Mouse (Mus musculus) lung, embryonic 14.5 days (tissue): Measurements from ENCODE around the gene Tmem33. TPM values are rescaled to one million over a fixed set of nuclear protein-coding genes. Genes with fewer than 3 reads are reported as not detected.
A peak's percentile ranks its signal among the peaks of the same experiment; 100 is the strongest.

ENCODE experiments used
- ATAC-seq: fragments of 200-750 bp; cut with Nextera tagmentation; 2 replicates; pipeline ENCODE4 v1.8.0; 2017; ENCODE audit warnings: mild to moderate bottlenecking, moderate TSS enrichment, moderate library complexity; ENCODE audit not compliant: insufficient read depth
- DNase-seq: peaks from one replicate; pipeline ENCODE4 v3.0.0-alpha.2; 2015
- H3K27ac ChIP-seq: fragments of 300-500 bp; sonication (generic); 2 replicates; pipeline ENCODE4 v1.5.1; 2014; ENCODE audit warnings: low read depth, mild to moderate bottlenecking, moderate library complexity
- H3K27me3 ChIP-seq: fragments of 300-500 bp; sonication (generic); 2 replicates; pipeline ENCODE4 v1.6.1; 2014; ENCODE audit warnings: low read length, control low read depth; ENCODE audit not compliant: insufficient read depth
- H3K36me3 ChIP-seq: fragments of 300-500 bp; sonication (generic); 2 replicates; pipeline ENCODE4 v1.6.1; 2014; ENCODE audit warnings: control low read depth; ENCODE audit not compliant: insufficient read depth
- H3K4me1 ChIP-seq: fragments of 300-500 bp; sonication (generic); 2 replicates; pipeline ENCODE4 v1.6.1; 2014; ENCODE audit warnings: antibody characterized with exemption, control low read depth; ENCODE audit not compliant: insufficient read depth
- H3K4me2 ChIP-seq: fragments of 300-500 bp; sonication (generic); 2 replicates; pipeline ENCODE4 v1.6.1; 2014; ENCODE audit warnings: mild to moderate bottlenecking
- H3K4me3 ChIP-seq: fragments of 300-500 bp; sonication (generic); 2 replicates; pipeline ENCODE4 v1.5.1; 2014; ENCODE audit warnings: low read depth, low read length
- H3K9ac ChIP-seq: fragments of 300-500 bp; sonication (generic); 2 replicates; pipeline ENCODE4 v1.6.1; 2014
- H3K9me3 ChIP-seq: fragments of 300-500 bp; sonication (generic); 2 replicates; pipeline ENCODE4 v1.6.1; 2016; ENCODE audit warnings: low read depth, low read length, control low read depth
- CTCF ChIP-seq: IDR thresholded peaks from 2 replicates; pipeline ENCODE4 v1.5.1; 2016; ENCODE audit warnings: antibody characterized with exemption, low read depth
- WGBS: fragments of 180-500 bp; shearing (Covaris S2); extraction: QIAGEN DNeasy Blood & Tissue Kit; methylation state at CpG from one replicate; pipeline ENCODE4 v1.1.7; 2014; 5-methylcytosine and 5-hydroxymethylcytosine counted together
- polyA plus RNA-seq: library from polyadenylated mRNA; unstranded; fragments of >200 nt; fragmentation: Nextera tagmentation; extraction: Ambion mirVana; gene quantifications from 2 replicates; pipeline ENCODE4 v1.2.1, GENCODE M21; 2014

The Tmem33 gene
- polyA plus RNA-seq, 1 experiment from 2014 or later: 73.9 TPM

DNA sequence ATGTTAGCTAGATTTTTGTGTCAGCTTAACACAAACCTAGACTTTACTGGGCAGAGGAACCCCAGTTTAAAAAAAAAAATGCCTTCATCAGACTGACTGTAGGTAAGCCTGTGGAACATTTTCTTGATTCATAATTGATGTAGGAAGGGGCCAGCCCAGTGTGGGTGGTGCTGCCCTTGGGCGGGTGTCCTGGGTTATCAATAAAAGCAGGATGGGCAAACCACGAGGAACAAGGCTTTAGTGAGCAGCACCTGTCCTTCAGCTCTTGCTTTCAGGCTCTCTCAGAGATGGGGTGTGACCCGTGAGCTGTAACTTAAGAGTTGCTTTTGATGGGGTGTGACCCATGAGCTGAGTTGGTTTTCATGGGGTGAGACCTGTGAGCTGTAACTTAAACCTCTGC is 34.7 kb downstream of the Tmem33 start:
- DNase-seq (no peak), ATAC-seq (no peak)
- Histone ChIP-seq H3K36me3 (peaks cover 11% of the 10 kb centered on the region; the same call in 1 of the 2 replicates), H3K4me3 (no peak overlapping the region), H3K9me3 (no peaks in the 10 kb centered on the region), H3K9ac (no peak overlapping the region), H3K27ac (no peak overlapping the region), H3K27me3 (no peaks in the 10 kb centered on the region), H3K4me2 (no peak overlapping the region), H3K4me1 (no peaks in the 10 kb centered on the region)
- no peak for TF ChIP-seq CTCF
- 45% methylated on average over 3 of the region's 3 CpGs for WGBS

- H3K27me3 ChIP-seq: no peaks in the 10 kb centered on the region
- no peak overlapping the region for H3K4me2 ChIP-seq
- no peak for TF ChIP-seq CTCF
- no peak for DNase-seq
- no peaks in the 10 kb centered on the region for H3K9me3 ChIP-seq
- WGBS: 71% methylated on average over 6 of the region's 6 CpGs
- H3K9ac ChIP-seq: no peak overlapping the region
- no peak overlapping the region for H3K4me3 ChIP-seq
- no peak for ATAC-seq
- peaks cover 6% of the 10 kb centered on the region; the same call in 1 of the 2 replicates for H3K36me3 ChIP-seq
- H3K27ac ChIP-seq: no peak overlapping the region
- no peaks in the 10 kb centered on the region for H3K4me1 ChIP-seq
Observed at GRCm38 (mm10) chr5:67295682-67296081, 35.3 kb downstream of the Tmem33 start.

- no peak overlapping the region for H3K9ac ChIP-seq
- H3K27ac ChIP-seq: no peak overlapping the region
- DNase-seq (no peak), ATAC-seq (no peak)
- 88% methylated on average over 1 of the region's 1 CpGs for WGBS
- no peaks in the 10 kb centered on the region for H3K4me1 ChIP-seq
- H3K9me3 ChIP-seq: no peaks in the 10 kb centered on the region
- no peak overlapping the region for H3K4me2 ChIP-seq
- TF ChIP-seq CTCF: no peak
- H3K36me3 ChIP-seq: peaks cover 6% of the 10 kb centered on the region; the same call in 1 of the 2 replicates
- no peaks in the 10 kb centered on the region for H3K27me3 ChIP-seq
- no peak overlapping the region for H3K4me3 ChIP-seq
Observed at GRCm38 (mm10) chr5:67296171-67296570, 35.8 kb downstream of the Tmem33 start.

GRCm38 (mm10) chr5:67297026-67297813 is 36.9 kb downstream of the Tmem33 start:
- no peak overlapping the region for H3K4me2 ChIP-seq
- no peak overlapping the region for H3K9ac ChIP-seq
- no peaks in the 10 kb centered on the region for H3K4me1 ChIP-seq
- no peaks in the 10 kb centered on the region for H3K9me3 ChIP-seq
- TF ChIP-seq CTCF: no peak
- H3K4me3 ChIP-seq: no peak overlapping the region
- DNase-seq (no peak), ATAC-seq (no peak)
- 82% methylated on average over 5 of the region's 5 CpGs for WGBS
- no peak overlapping the region for H3K27ac ChIP-seq
- no peaks in the 10 kb centered on the region for H3K27me3 ChIP-seq
- H3K36me3 ChIP-seq: peaks cover 4% of the 10 kb centered on the region; the same call in 1 of the 2 replicates

DNA sequence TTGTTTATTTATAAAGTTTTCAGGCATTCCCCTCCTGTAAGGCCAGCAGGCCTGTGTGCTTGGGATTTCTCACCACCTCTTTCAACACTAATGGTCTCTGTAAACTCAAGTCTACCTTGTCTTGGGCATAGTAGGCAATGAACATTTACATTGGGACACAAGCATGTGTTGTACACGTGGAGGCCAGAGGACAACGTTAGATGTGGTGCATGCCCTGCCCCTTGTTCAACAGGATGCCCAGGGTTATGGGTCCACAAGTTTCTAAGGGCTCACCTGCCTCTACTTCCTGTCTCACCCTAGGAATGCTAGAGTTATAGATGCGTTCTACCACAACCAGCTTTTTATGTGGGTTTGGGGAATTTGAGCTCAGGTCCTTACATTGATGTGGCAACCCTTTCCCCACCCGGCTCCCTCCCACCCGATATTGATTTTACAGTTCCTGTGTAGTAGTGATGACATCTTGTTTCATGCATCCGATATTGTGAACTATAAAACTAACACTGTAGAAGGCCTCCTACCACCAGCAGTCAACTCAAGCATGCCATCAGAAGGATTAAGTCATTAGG is 39.6 kb downstream of the Tmem33 start:
- Histone ChIP-seq H3K36me3 (no peaks in the 10 kb centered on the region), H3K27ac (no peak overlapping the region), H3K4me1 (no peaks in the 10 kb centered on the region), H3K9me3 (no peaks in the 10 kb centered on the region), H3K4me3 (no peak overlapping the region), H3K9ac (no peak overlapping the region), H3K27me3 (no peaks in the 10 kb centered on the region), H3K4me2 (no peak overlapping the region)
- ATAC-seq (no peak), DNase-seq (no peak)
- no peak for TF ChIP-seq CTCF
- 88% methylated on average over 6 of the region's 6 CpGs for WGBS

GRCm38 (mm10) chr5:67300926-67301597 is 40.7 kb downstream of the Tmem33 start:
- ATAC-seq (no peak), DNase-seq (no peak)
- no peak overlapping the region for H3K9ac ChIP-seq
- no peaks in the 10 kb centered on the region for H3K36me3 ChIP-seq
- no peaks in the 10 kb centered on the region for H3K27me3 ChIP-seq
- 96% methylated on average over 8 of the region's 8 CpGs for WGBS
- no peak overlapping the region for H3K27ac ChIP-seq
- no peak for TF ChIP-seq CTCF
- H3K4me3 ChIP-seq: no peak overlapping the region
- no peak overlapping the region for H3K4me2 ChIP-seq
- no peaks in the 10 kb centered on the region for H3K9me3 ChIP-seq
- no peaks in the 10 kb centered on the region for H3K4me1 ChIP-seq

GRCm38 (mm10) chr5:67301722-67302331 is 41.5 kb downstream of the Tmem33 start:
- DNase-seq: peak; percentile 39
- Histone ChIP-seq H3K27ac (no peak overlapping the region), H3K4me2 (no peak overlapping the region), H3K36me3 (no peaks in the 10 kb centered on the region), H3K27me3 (no peaks in the 10 kb centered on the region), H3K4me1 (no peaks in the 10 kb centered on the region), H3K9me3 (no peaks in the 10 kb centered on the region), H3K4me3 (no peak overlapping the region), H3K9ac (no peak overlapping the region)
- WGBS: 68% methylated on average over 8 of the region's 8 CpGs
- ATAC-seq: no peak
- TF ChIP-seq CTCF: no peak
